Mouse (Mus musculus) erythroblast, adult 5-6 weeks (primary cell): ENCODE measurements around the gene Ccdc6. TPM values are rescaled to one million over a fixed set of nuclear protein-coding genes. Genes with fewer than 3 reads are reported as not detected.

Experiments
- ATAC-seq: replicated peaks from 2 replicates; pipeline ENCODE4 v1.8.0; 2016; ENCODE audit warnings: moderate number of reproducible peaks, mild to moderate bottlenecking, moderate TSS enrichment, inconsistent platforms; ENCODE audit not compliant: poor library complexity, low FRiP score, severe bottlenecking
- total RNA-seq, 2 experiments: library from RNA; stranded (forward) in 1 of 2; stranded (reverse) in 1 of 2; fragments of 150-400 nt in 1 of 2; fragments of 200-764, 138-1000 nt in 1 of 2; gene quantifications; 2 replicates each; pipeline versions ENCODE4 v1.2.3 to v1.2.4; 2015 to 2017; ENCODE audit warnings: low replicate concordance in 2 of 2

Ccdc6 gene
- 16.5 and 19.6 TPM in 2 replicates for total RNA-seq (2015; ENCODE audit: low replicate concordance)
- total RNA-seq (2017; ENCODE audit: low replicate concordance), result 18.6 and 35.5 TPM in 2 replicates

GRCm38 (mm10) chr10:70096366-70097188, at the start of gene Ccdc6:
Gene Ccdc6 (plus strand): TSS chr10:70097121.
- ATAC-seq, result peak; percentile 75

DNA sequence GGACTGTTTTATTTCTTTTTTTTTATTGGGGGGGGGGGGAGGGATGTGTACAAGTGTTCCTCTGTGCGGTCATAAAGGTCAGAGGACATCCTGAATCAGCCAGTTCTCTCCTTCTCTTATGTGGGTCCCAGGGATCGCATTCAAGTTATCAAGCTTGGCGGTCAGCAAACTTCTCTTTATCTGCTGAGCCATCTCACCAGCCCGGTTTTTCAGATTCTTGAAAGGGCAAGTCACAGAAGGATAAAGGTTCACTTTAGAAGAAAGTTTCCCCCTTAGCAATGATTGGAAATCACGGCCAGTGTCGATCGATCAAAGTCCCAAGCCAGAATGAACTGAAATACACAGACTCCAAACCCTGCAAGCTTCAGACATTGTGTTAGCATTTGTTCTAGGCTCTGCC, 47.1 kb upstream of the Ccdc6 start:
- no peak for ATAC-seq

DNA sequence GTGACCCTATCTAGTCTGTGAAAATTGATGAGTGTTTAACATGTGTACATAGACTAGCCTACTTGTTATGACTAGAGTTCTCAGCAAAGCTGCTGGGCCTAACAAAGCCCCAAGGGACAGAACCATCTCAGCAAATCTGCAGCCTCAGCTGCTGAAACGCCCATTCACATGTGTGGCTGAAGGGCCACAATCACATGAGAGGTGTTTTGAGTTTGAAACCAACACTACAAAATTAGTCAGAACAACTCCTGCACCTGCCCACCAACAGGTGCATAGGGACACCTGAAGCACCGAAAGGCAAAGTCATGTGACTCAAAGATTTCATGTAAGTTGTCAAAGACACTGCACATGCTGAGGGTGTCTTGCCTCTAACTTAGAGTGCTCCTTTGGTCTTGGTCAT, 41.6 kb upstream of the Ccdc6 start:
- ATAC-seq, result no peak

- ATAC-seq, result no peak
Measured at GRCm38 (mm10) chr10:70057064-70057463, 39.9 kb upstream of the Ccdc6 start.

- ATAC-seq, result no peak
Measured at GRCm38 (mm10) chr10:70060021-70060688, 36.8 kb upstream of the Ccdc6 start.

DNA sequence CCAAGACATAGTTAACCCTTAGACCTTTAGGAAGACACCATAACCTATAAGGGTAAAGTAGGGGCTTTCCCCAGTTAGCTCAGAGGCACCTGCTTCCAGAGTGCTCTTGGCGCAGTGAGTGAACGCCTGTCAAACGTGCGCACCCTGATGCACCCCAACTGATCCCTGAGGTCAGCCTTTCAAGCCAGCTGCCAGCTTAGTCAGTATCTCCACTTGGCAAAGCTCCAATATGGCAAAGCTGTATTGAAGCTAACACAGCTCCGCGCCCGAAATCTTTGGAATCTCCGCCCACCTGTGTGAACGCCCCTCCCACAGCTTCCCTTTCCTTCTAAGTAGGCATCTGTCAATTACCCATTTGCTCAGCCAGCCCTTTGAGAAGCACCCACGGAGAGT, 36.2 kb upstream of the Ccdc6 start:
- ATAC-seq, result no peak

GRCm38 (mm10) chr10:70063881-70064555, 32.9 kb upstream of the Ccdc6 start:
- no peak for ATAC-seq

- ATAC-seq, result no peak
Measured at GRCm38 (mm10) chr10:70065191-70065590, 31.7 kb upstream of the Ccdc6 start.

GRCm38 (mm10) chr10:70066497-70067168, 30.3 kb upstream of the Ccdc6 start:
- no peak for ATAC-seq

DNA sequence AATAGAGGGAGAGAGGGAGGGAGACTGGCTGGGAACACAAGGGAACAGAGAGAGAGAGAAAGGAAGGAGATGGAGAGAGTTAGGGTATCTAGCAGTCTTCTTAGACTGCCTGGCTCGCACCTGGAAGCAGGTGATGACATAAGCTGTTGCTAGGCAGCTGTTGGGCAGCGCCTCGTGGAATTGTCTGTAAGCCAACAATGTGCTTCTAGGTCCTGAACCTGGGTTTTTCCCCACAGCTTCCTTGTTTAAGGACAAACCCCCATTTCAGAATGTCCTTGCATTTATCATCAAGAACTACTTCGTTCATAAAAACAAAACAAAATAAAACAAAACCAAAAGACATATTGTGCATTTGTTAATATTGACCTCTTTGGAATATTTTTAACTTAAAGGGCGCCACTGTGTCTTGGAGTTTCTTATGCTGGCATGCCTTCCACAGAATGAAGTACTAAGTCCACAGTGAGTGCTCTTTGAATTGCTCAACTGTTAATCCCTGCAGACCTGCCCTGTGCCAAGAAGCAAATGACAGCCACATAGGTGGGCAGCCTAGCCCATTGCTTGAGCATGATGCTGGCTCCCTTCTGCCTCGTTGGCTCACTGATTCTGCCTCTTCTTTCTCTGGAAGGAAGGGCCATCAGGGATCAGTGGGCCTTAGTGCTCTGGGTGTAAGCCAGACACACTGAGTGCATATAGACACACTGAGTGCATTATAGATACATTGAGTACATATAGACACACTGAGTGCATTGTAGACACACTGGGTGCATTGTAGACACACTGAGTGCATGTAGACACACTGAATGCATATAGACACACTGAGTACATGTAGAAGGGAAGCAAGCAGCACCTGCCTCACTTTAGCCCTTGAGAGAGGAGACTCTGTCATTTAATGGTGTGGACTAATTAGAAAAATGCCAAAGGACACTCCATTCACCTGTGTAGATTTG, 29.5 kb upstream of the Ccdc6 start:
- no peak for ATAC-seq

- no peak for ATAC-seq
Measured at GRCm38 (mm10) chr10:70069321-70069720, 27.6 kb upstream of the Ccdc6 start.

- no peak for ATAC-seq
Measured at GRCm38 (mm10) chr10:70071334-70071733, 25.6 kb upstream of the Ccdc6 start.

- no peak for ATAC-seq
Measured at GRCm38 (mm10) chr10:70077452-70077851, 19.5 kb upstream of the Ccdc6 start.

DNA sequence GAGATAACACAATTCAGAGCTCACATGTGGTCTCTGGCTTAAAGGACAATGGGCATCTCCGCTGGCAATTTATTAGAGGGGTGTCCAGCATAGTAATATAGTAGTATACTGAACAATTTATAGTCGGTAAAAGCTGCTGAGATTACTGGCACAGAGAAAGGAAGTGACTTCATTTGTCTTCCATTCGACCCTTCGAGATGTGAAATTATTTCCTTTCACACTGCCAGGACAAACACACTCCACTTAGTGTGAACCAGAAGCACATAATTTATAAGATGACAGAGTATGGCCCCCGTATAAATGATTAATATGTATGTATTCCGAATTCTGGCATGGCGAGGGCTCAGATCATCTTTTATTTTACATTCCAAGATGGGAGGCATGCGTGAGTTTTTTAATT, 16.0 kb upstream of the Ccdc6 start:
- no peak for ATAC-seq

- ATAC-seq, result no peak
Measured at GRCm38 (mm10) chr10:70081564-70082175, 15.3 kb upstream of the Ccdc6 start.

GRCm38 (mm10) chr10:70083241-70083640, 13.7 kb upstream of the Ccdc6 start:
- no peak for ATAC-seq

- no peak for ATAC-seq
Measured at GRCm38 (mm10) chr10:70085256-70085961, 11.5 kb upstream of the Ccdc6 start.

DNA sequence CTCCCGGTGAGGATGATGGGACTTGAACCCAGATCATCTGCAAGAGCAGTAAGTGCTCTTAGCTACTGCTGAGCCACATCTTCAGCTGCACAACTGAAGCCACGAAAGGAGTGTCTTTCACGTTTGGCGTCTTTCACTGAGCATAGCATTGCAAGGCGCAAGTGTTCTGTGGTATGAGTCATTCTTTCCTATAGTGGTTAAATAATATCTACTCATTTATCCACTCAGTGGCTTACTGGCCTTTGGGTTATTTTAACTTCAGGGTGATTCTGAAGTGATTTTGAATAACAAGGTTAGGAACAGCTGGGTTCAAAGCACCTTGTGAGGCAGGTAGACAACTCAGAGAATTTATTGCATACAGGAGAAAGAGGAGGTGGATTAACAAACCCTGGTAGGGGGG, 8.1 kb upstream of the Ccdc6 start:
- ATAC-seq, result no peak
